Mouse (Mus musculus) forebrain, embryonic 14.5 days (tissue): ENCODE measurements around the gene Asap2. TPM values are rescaled to one million over a fixed set of nuclear protein-coding genes. Genes with fewer than 3 reads are reported as not detected.

Experiments
- ATAC-seq: fragments of 200-750 bp; cut with Nextera tagmentation; 2 replicates; pipeline ENCODE4 v1.8.0; 2017; ENCODE audit warnings: mild to moderate bottlenecking, moderate library complexity
- DNase-seq: peaks from one replicate; pipeline ENCODE4 v3.0.0-alpha.2; 2015; ENCODE audit warnings: low spot score
- H3K27ac ChIP-seq: fragments of 300-500 bp; sonication (generic); 2 replicates; pipeline ENCODE4 v1.5.1; 2014; ENCODE audit warnings: low read depth, mild to moderate bottlenecking, control low read depth, low read length, moderate library complexity
- H3K27me3 ChIP-seq: fragments of 300-500 bp; sonication (generic); replicated peaks from 2 replicates; pipeline ENCODE4 v1.6.1; 2014; ENCODE audit warnings: low read length, control low read depth, mixed read lengths; ENCODE audit not compliant: control insufficient read depth, insufficient read depth
- H3K36me3 ChIP-seq: fragments of 300-500 bp; sonication (generic); 2 replicates; pipeline ENCODE4 v1.6.1; 2014; ENCODE audit warnings: low read length, control low read depth; ENCODE audit not compliant: control insufficient read depth, insufficient read depth
- H3K4me1 ChIP-seq: fragments of 300-500 bp; sonication (generic); 2 replicates; pipeline ENCODE4 v1.6.1; 2014; ENCODE audit warnings: antibody characterized with exemption, low read length, control low read depth; ENCODE audit not compliant: control insufficient read depth, insufficient read depth
- H3K4me2 ChIP-seq: fragments of 300-500 bp; sonication (generic); 2 replicates; pipeline ENCODE4 v1.6.1; 2014; ENCODE audit warnings: mild to moderate bottlenecking, control low read depth, low read length
- H3K4me3 ChIP-seq: fragments of 300-500 bp; sonication (generic); 2 replicates; pipeline ENCODE4 v1.5.1; 2014; ENCODE audit warnings: low read depth, low read length, control low read depth
- H3K9ac ChIP-seq: fragments of 300-500 bp; sonication (generic); 2 replicates; pipeline ENCODE4 v1.6.1; 2014; ENCODE audit warnings: mild to moderate bottlenecking, low read length, control low read depth, moderate library complexity
- H3K9me3 ChIP-seq: fragments of 300-500 bp; sonication (generic); replicated peaks from 2 replicates; pipeline ENCODE4 v1.6.1; 2016; ENCODE audit warnings: low read length, control low read depth, mixed read lengths; ENCODE audit not compliant: control insufficient read depth
- WGBS: fragments of 180-500 bp; shearing (Covaris S2); extraction: QIAGEN DNeasy Blood & Tissue Kit; methylation state at CpG from one replicate; pipeline ENCODE4 v1.1.7; 2014; 5-methylcytosine and 5-hydroxymethylcytosine counted together
- polyA plus RNA-seq: library from polyadenylated mRNA; unstranded; fragments of >200 nt; fragmentation: Nextera tagmentation; extraction: Ambion mirVana; gene quantifications from 2 replicates; pipeline ENCODE4 v1.2.1, GENCODE M21; 2014

The Asap2 gene
- polyA plus RNA-seq, 1 experiment from 2014 or later, result 13.1 TPM

DNA sequence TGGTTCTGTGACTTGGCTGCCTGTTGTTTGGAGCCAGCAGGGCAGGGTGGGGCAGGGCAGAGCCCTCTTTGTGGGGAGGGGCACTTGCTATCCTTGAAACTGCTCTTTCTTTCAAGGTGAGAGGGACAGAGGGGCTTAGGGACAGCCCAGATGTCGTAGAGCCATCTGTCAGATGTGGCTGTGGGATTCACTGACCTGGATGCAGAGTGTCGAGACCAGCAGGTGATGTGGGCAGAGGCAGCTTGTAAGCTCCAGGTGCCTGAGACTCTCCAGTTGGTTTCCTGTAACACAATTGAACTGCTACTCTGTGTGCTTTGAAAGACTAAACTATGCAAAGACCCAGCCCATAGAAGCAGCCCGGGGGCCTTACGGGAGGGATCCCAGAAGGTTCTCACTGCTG is 177.5 kb downstream of the Asap2 start:
- H3K27ac ChIP-seq, result no peak overlapping the region
- no peak for DNase-seq
- no peak overlapping the region for H3K4me3 ChIP-seq
- no peaks in the 10 kb centered on the region for H3K9me3 ChIP-seq
- 83% methylated on average over 4 of the region's 4 CpGs for WGBS
- H3K9ac ChIP-seq, result no peak overlapping the region
- H3K4me2 ChIP-seq, result no peak overlapping the region
- no peak for ATAC-seq
- H3K27me3 ChIP-seq, result no peaks in the 10 kb centered on the region
- no peaks in the 10 kb centered on the region for H3K4me1 ChIP-seq
- peaks cover 30% of the 10 kb centered on the region for H3K36me3 ChIP-seq

GRCm38 (mm10) chr12:21168149-21168548 is 177.9 kb downstream of the Asap2 start:
- Histone ChIP-seq H3K4me3 (no peak overlapping the region), H3K4me1 (no peaks in the 10 kb centered on the region), H3K36me3 (peaks cover 30% of the 10 kb centered on the region), H3K9ac (no peak overlapping the region), H3K4me2 (no peak overlapping the region), H3K27me3 (no peaks in the 10 kb centered on the region), H3K27ac (no peak overlapping the region), H3K9me3 (no peaks in the 10 kb centered on the region)
- ATAC-seq (no peak), DNase-seq (no peak)
- WGBS, result 92% methylated on average over 6 of the region's 6 CpGs

- Histone ChIP-seq H3K27ac (no peak overlapping the region), H3K4me3 (no peak overlapping the region), H3K9ac (no peak overlapping the region), H3K27me3 (no peaks in the 10 kb centered on the region), H3K4me2 (no peak overlapping the region), H3K9me3 (no peaks in the 10 kb centered on the region), H3K36me3 (peaks cover 30% of the 10 kb centered on the region), H3K4me1 (no peaks in the 10 kb centered on the region)
- ATAC-seq, result no peak
- DNase-seq, result no peak
- WGBS, result 92% methylated on average over 11 of the region's 11 CpGs
Measured at GRCm38 (mm10) chr12:21171776-21172490, 181.7 kb downstream of the Asap2 start.

DNA sequence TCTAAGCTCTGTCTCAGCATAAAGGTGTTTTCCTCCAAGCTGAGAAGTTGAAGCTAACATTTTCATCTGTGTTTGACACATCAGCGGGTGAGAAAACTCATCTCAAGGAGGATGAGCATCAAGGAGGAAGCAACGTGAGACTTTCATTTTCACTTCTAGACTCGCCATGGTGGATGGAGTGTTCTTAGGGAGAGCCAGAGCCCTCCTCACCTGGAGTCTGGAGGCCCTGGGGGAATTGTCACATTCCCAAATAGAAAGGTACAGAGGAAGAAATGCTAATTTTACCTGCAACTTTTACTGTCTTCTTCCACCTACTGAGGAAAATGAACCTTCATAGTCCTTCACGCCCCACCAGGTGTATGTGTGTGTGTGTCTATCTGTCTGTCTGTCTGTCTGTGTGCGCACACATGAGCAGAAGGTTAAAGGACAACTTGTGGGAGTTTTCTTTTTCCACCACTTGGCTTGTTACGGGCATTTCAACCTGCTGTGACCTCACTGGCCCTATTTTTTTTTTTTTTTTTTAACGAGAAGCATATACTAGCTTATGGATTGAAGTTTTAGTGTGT is 183.7 kb downstream of the Asap2 start:
- ATAC-seq (no peak), DNase-seq (no peak)
- Histone ChIP-seq H3K27ac (no peak overlapping the region), H3K4me2 (no peak overlapping the region), H3K4me1 (no peaks in the 10 kb centered on the region), H3K27me3 (no peaks in the 10 kb centered on the region), H3K9ac (no peak overlapping the region), H3K4me3 (no peak overlapping the region), H3K9me3 (no peaks in the 10 kb centered on the region), H3K36me3 (peaks cover 20% of the 10 kb centered on the region)
- 92% methylated on average over 7 of the region's 7 CpGs for WGBS

DNA sequence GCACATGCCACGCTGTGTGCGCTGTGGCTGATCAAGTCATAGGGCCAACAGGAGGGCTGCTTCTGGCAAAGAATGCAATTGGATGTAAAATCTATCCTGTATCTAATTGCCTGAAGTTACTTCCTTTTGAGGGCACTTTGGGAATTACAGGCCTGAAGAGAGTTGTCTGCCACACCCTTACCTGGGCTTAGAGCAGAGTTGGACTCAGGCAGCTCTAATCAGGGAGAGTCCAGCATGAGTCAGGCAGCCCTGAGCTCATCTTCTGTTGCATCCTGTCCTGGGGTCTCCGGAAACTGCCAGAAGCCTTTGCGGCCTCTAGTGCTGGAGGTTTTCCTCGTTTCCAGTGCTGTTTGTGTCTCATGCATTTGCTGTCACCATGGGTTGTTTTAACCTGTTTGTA is 186.1 kb downstream of the Asap2 start:
- no peak overlapping the region for H3K9ac ChIP-seq
- WGBS, result 96% methylated on average over 5 of the region's 5 CpGs

GRCm38 (mm10) chr12:21177123-21177698 is 187.0 kb downstream of the Asap2 start:
- 0 out of 2 replicates have a peak, but pooled peaks cover 3% of the 10 kb centered on the region for H3K36me3 ChIP-seq
- no peaks in the 10 kb centered on the region for H3K9me3 ChIP-seq
- ATAC-seq, result no peak
- H3K4me1 ChIP-seq, result no peaks in the 10 kb centered on the region
- DNase-seq, result no peak
- H3K9ac ChIP-seq, result no peak overlapping the region
- no peaks in the 10 kb centered on the region for H3K27me3 ChIP-seq
- no peak overlapping the region for H3K4me3 ChIP-seq
- H3K4me2 ChIP-seq, result no peak overlapping the region
- H3K27ac ChIP-seq, result no peak overlapping the region

More for the DNA sequence above, 186.1 kb downstream of the Asap2 start:
- Histone ChIP-seq H3K36me3 (0 out of 2 replicates have a peak, but pooled peaks cover 8% of the 10 kb centered on the region), H3K4me3 (no peak overlapping the region), H3K4me2 (no peak overlapping the region), H3K9me3 (no peaks in the 10 kb centered on the region), H3K27ac (no peak overlapping the region), H3K4me1 (no peaks in the 10 kb centered on the region), H3K27me3 (no peaks in the 10 kb centered on the region)
- no peak for DNase-seq
- no peak for ATAC-seq

DNA sequence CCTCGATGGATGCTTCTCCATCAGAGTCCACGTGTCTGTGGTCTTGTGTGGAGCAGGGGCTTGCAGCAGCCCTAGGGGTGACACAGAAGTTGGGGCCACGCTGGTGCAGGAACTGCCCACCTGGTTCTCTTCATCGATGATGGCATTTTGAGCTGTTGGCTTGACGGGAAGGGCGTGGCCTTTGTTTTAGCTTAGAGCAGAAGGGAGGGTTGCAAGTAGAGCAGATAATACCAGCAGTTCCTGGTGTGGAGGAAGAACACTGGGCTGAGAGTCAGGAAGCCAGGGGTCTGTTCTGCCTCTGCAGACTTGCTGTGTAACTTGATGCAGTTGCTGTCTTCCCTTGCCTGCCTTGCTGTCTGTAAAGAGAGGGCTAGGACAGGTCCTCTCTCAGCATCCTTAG is 189.8 kb downstream of the Asap2 start:
- Histone ChIP-seq H3K27me3 (no peaks in the 10 kb centered on the region), H3K36me3 (0 out of 2 replicates have a peak, but pooled peaks cover 1% of the 10 kb centered on the region), H3K9ac (no peak overlapping the region), H3K4me3 (no peak overlapping the region), H3K4me1 (no peaks in the 10 kb centered on the region), H3K4me2 (no peak overlapping the region), H3K27ac (no peak overlapping the region), H3K9me3 (no peaks in the 10 kb centered on the region)
- DNase-seq (no peak), ATAC-seq (no peak)
- 93% methylated on average over 6 of the region's 6 CpGs for WGBS

GRCm38 (mm10) chr12:21182786-21183185 is 192.5 kb downstream of the Asap2 start:
- ATAC-seq (no peak), DNase-seq (no peak)
- no peak overlapping the region for H3K4me2 ChIP-seq
- H3K9ac ChIP-seq, result no peak overlapping the region
- H3K4me1 ChIP-seq, result no peaks in the 10 kb centered on the region
- H3K27me3 ChIP-seq, result no peaks in the 10 kb centered on the region
- no peaks in the 10 kb centered on the region for H3K9me3 ChIP-seq
- no peak overlapping the region for H3K4me3 ChIP-seq
- no peak overlapping the region for H3K27ac ChIP-seq
- H3K36me3 ChIP-seq, result 0 out of 2 replicates have a peak, but pooled peaks cover 3% of the 10 kb centered on the region
- WGBS, result 89% methylated on average over 4 of the region's 4 CpGs

DNA sequence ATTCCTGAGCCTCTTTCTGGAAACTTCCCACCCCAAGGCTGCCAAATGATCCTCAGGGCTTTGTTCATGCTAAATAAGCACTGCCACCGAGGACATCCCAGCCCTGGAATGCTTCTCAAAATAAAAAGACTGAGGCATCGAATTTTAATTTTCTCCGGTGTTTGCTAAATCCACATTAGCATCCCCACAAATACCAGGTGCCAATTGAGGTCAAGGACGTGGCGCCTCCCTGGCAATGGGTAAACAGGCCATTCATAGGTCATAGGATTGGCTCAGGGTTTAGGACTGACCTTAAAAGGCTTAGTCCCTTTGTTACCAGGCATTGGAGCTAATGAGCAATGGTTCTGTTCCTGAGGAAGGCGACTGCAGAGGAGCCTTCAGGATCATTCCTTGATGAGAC is 193.1 kb downstream of the Asap2 start:
- H3K9ac ChIP-seq, result no peak overlapping the region
- no peaks in the 10 kb centered on the region for H3K9me3 ChIP-seq
- H3K27me3 ChIP-seq, result no peaks in the 10 kb centered on the region
- ATAC-seq (no peak), DNase-seq (no peak)
- H3K27ac ChIP-seq, result no peak overlapping the region
- H3K36me3 ChIP-seq, result 0 out of 2 replicates have a peak, but pooled peaks cover 3% of the 10 kb centered on the region
- no peaks in the 10 kb centered on the region for H3K4me1 ChIP-seq
- H3K4me3 ChIP-seq, result no peak overlapping the region
- no peak overlapping the region for H3K4me2 ChIP-seq
- WGBS, result 41% methylated on average over 6 of the region's 6 CpGs
